Mouse (Mus musculus): ENCODE data around the gene Gm28308. TPM values are rescaled to one million over a fixed set of nuclear protein-coding genes. Genes with fewer than 3 reads are reported as not detected.

The Gm28308 gene
- total RNA-seq (2023) = not detected

GRCm38 (mm10) chr6:52213119-52213986, at the start of gene Gm28308, which contains the start of gene Hoxa3:
Gene Gm28308 (minus strand): TSS chr6:52213339.
Gene Hoxa3 (minus strand): TSS chr6:52213336.

GRCm38 (mm10) chr6:52260654-52261575, 47.8 kb upstream of the Gm28308 start, which contains the start of gene Hoxa13:
Gene Hoxa13 (minus strand): TSS chr6:52260880.

GRCm38 (mm10) chr6:52245757-52246142, 32.6 kb upstream of the Gm28308 start, which contains the start of gene Hoxa11:
Gene Hoxa11 (minus strand): TSS chr6:52245810.

GRCm38 (mm10) chr6:52240389-52241000, 27.4 kb upstream of the Gm28308 start, which contains the start of gene Hoxa10:
Gene Hoxa10 (minus strand): TSS chr6:52240854.

GRCm38 (mm10) chr6:52230516-52231165, 17.5 kb upstream of the Gm28308 start, which contains the start of gene Hoxa9:
Gene Hoxa9 (minus strand): TSS chr6:52231089.

GRCm38 (mm10) chr6:52221337-52221992, 8.3 kb upstream of the Gm28308 start, which contains the start of gene Hoxa7:
Gene Hoxa7 (minus strand): TSS chr6:52221854.

GRCm38 (mm10) chr6:52208072-52208867, 4.9 kb downstream of the Gm28308 start, which contains the start of gene Hoxa6:
Gene Hoxa6 (minus strand): TSS chr6:52208722.

GRCm38 (mm10) chr6:52204050-52204752, 8.9 kb downstream of the Gm28308 start, which contains the start of gene Hoxa5:
Gene Hoxa5 (minus strand): TSS chr6:52204587.

GRCm38 (mm10) chr6:52190906-52191810, 22.0 kb downstream of the Gm28308 start, which contains the start of gene Hoxa4:
Gene Hoxa4 (minus strand): TSS chr6:52191753.

GRCm38 (mm10) chr6:52177061-52177735, 35.9 kb downstream of the Gm28308 start, which contains the start of gene 5730596B20Rik:
Gene 5730596B20Rik (plus strand): TSS chr6:52177498.

GRCm38 (mm10) chr6:52164626-52165440, 48.3 kb downstream of the Gm28308 start, which contains the start of gene Hoxa2:
Gene Hoxa2 (minus strand): TSS chr6:52164831.

GRCm38 (mm10) chr6:52158276-52159051, 54.7 kb downstream of the Gm28308 start, which contains the start of gene Hoxa1:
Gene Hoxa1 (minus strand): TSS chr6:52158317.

Data from T-cell, adult 66 days (primary cell).